Mouse (Mus musculus) CH12.LX (cell line): ENCODE measurements around the gene Adamts15.

Experiments
- MAFK ChIP-seq: IDR thresholded peaks from 2 replicates; pipeline ENCODE4 v1.6.1; 2011; ENCODE audit warnings: low read length, improper control_type of control experiment; ENCODE audit not compliant: insufficient replicate concordance
- MXI1 ChIP-seq: IDR thresholded peaks from 2 replicates; pipeline ENCODE4 v1.6.1; 2011; ENCODE audit warnings: mild to moderate bottlenecking, low read depth, low read length, improper control_type of control experiment

- TF ChIP-seq MXI1 (no peak), MAFK (no peak)
Measured at GRCm38 (mm10) chr9:30908296-30908690, 14.0 kb downstream of the Adamts15 start.
